Mouse (Mus musculus): ENCODE measurements around the gene Foxa3.
"Not testable (repeated sequence)": the region's sequence is repeated elsewhere in the genome, so short reads cannot be mapped to it uniquely, and the experiment has no call there.

Foxa3 gene

GRCm38 (mm10) chr7:19023357-19023814, at the start of gene Foxa3:
Gene Foxa3 (minus strand): TSS chr7:19023538.
- DNase-seq: peak; percentile 39 to 53

- not testable (repeated sequence) for DNase-seq
Measured at GRCm38 (mm10) chr7:19071024-19071423, 47.7 kb upstream of the Foxa3 start.

GRCm38 (mm10) chr7:19069500-19069899, 46.2 kb upstream of the Foxa3 start:
- DNase-seq: no peak

GRCm38 (mm10) chr7:19068707-19069106, 45.4 kb upstream of the Foxa3 start:
- DNase-seq: no peak

- DNase-seq: no peak
Measured at GRCm38 (mm10) chr7:19067935-19068334, 44.6 kb upstream of the Foxa3 start.

GRCm38 (mm10) chr7:19067063-19067462, 43.7 kb upstream of the Foxa3 start:
- DNase-seq: no peak

- DNase-seq: no peak
Measured at GRCm38 (mm10) chr7:19065896-19066295, 42.6 kb upstream of the Foxa3 start.

- DNase-seq: no peak
Measured at GRCm38 (mm10) chr7:19057405-19057804, 34.1 kb upstream of the Foxa3 start.

- no peak for DNase-seq
Measured at GRCm38 (mm10) chr7:19055108-19055507, 31.8 kb upstream of the Foxa3 start.

- no peak for DNase-seq
Measured at GRCm38 (mm10) chr7:19054777-19055076, 31.4 kb upstream of the Foxa3 start.

- no peak for DNase-seq
Measured at GRCm38 (mm10) chr7:19054047-19054776, 30.9 kb upstream of the Foxa3 start, which contains the start of gene Rsph6a. Gene Rsph6a (plus strand): TSS chr7:19054690.

- DNase-seq: no peak
Measured at GRCm38 (mm10) chr7:19053136-19053532, 29.8 kb upstream of the Foxa3 start.

GRCm38 (mm10) chr7:19052345-19053135, 29.2 kb upstream of the Foxa3 start:
- no peak for DNase-seq

GRCm38 (mm10) chr7:19051161-19051560, 27.8 kb upstream of the Foxa3 start:
- DNase-seq: no peak

GRCm38 (mm10) chr7:19050172-19050571, 26.8 kb upstream of the Foxa3 start:
- DNase-seq: no peak

GRCm38 (mm10) chr7:19049252-19049651, 25.9 kb upstream of the Foxa3 start:
- DNase-seq: no peak

- DNase-seq: no peak
Measured at GRCm38 (mm10) chr7:19048006-19048527, 24.7 kb upstream of the Foxa3 start.

GRCm38 (mm10) chr7:19046286-19047069, 23.1 kb upstream of the Foxa3 start:
- no peak for DNase-seq

GRCm38 (mm10) chr7:19044616-19045015, 21.3 kb upstream of the Foxa3 start:
- no peak for DNase-seq

GRCm38 (mm10) chr7:19031641-19032040, 8.3 kb upstream of the Foxa3 start:
- DNase-seq: no peak

- DNase-seq: peak; percentile 31 to 32
Measured at GRCm38 (mm10) chr7:19029084-19029653, 5.8 kb upstream of the Foxa3 start.

GRCm38 (mm10) chr7:19028067-19028466, 4.7 kb upstream of the Foxa3 start:
- no peak for DNase-seq
